Mouse (Mus musculus) megakaryocyte, embryonic 14.5 days (primary cell): Measurements from ENCODE around the gene Ybey. TPM values are rescaled to one million over a fixed set of nuclear protein-coding genes. Genes with fewer than 3 reads are reported as not detected.

Experiments
- H3K27me3 ChIP-seq: replicated peaks from 2 replicates; pipeline ENCODE3; 2012; ENCODE audit warnings: inconsistent platforms
- H3K36me3 ChIP-seq: replicated peaks from 2 replicates; pipeline ENCODE3; 2012; ENCODE audit warnings: low read length, inconsistent platforms, mixed read lengths
- H3K4me1 ChIP-seq: 2 replicates; pipeline ENCODE4 v1.6.1; 2012; ENCODE audit warnings: inconsistent platforms
- H3K4me3 ChIP-seq: replicated peaks from 2 replicates; pipeline ENCODE3; 2012; ENCODE audit warnings: moderate library complexity, mild to moderate bottlenecking, inconsistent platforms
- H3K9me3 ChIP-seq: 2 replicates; pipeline ENCODE4 v1.6.1; 2012; ENCODE audit warnings: inconsistent platforms
- FLI1 ChIP-seq: IDR thresholded peaks from 2 replicates; pipeline ENCODE4 v1.6.1; 2012; ENCODE audit warnings: low read length, inconsistent platforms, mixed read lengths
- GATA1 ChIP-seq: IDR thresholded peaks from 3 replicates; pipeline ENCODE4 v1.6.1; 2012; ENCODE audit warnings: mixed read lengths, low read length, inconsistent platforms, borderline replicate concordance
- polyA plus RNA-seq: library from polyadenylated mRNA; stranded (reverse); fragments of >175 nt; gene quantifications from 2 replicates; pipeline ENCODE4 v1.2.3, GENCODE M21; 2012; ENCODE audit warnings: low replicate concordance; ENCODE audit not compliant: insufficient read depth

Ybey gene
- polyA plus RNA-seq, result 0.74 TPM in 1 of 2 replicates, not detected in the other

DNA sequence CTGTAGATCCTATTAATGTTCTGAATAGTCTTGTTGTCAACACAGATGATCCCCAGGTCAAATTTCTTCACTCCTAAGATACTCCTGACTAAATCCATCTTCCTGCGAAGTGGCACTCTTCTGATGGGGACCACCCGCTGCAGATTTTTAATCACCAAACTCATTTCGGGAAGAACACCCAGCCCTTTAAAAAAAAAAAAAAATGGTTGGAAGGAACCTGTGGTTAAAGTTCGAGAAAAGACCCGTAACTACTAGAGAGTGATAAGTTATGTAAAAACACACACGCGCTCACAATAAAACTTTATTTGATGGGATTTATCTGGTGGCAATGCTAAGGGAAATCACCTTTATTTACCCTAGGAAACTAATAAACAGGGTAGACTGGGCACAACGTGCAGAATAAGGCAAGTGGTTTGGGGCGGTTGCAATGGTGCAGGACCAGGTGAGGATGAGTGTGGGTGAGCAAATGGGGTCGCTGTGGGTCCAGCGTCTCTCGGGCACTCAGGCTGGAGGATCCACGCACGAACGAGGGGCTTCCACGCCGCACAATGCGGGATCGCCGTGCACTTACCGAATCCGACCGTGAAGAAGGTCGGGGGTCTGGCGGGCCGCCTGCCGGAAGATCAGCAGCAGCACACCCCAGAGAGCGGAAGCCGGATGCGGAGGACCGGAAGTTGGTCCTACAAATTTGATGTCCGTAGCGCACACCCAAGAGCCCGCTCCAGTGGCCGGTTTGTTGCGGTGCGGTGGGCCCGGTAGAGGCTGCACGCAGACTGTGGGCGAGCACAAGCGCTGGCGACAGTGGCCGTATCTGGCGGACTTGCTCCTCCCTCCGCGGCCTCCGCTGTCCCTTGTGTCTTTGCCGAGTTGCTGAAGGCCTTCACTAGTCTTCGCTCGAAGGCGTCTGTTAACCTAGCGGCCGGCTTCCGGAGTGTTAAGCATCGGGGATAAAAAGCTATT lies at the start of gene Ybey, which contains the start of gene Mcm3ap:
TSS of gene Ybey (minus strand) at position 912 of the 960 bp plus-strand sequence.
TSS of gene Mcm3ap (plus strand) at position 725 of the 960 bp plus-strand sequence.
- Histone ChIP-seq H3K4me3 (peak within 1 kb of the TSS; percentile 99), H3K27me3 (no peaks in the 10 kb centered on the region), H3K9me3 (no peaks in the 10 kb centered on the region), H3K36me3 (peaks cover 62% of the 10 kb centered on the region), H3K4me1 (peaks cover 41% of the 10 kb centered on the region)
- TF ChIP-seq FLI1, result peak; percentile 94; the same call in 1 of the 2 replicates
- TF ChIP-seq GATA1, result no peak

- Histone ChIP-seq H3K36me3 (peaks cover 96% of the 10 kb centered on the region), H3K4me3 (peak overlapping the region; percentile 9), H3K9me3 (peaks cover 7% of the 10 kb centered on the region), H3K4me1 (peaks cover 12% of the 10 kb centered on the region), H3K27me3 (no peaks in the 10 kb centered on the region)
- no peak for TF ChIP-seq FLI1
- TF ChIP-seq GATA1, result no peak
Observed at GRCm38 (mm10) chr10:76512965-76513583, 44.2 kb upstream of the Ybey start.

- peaks cover 96% of the 10 kb centered on the region for H3K36me3 ChIP-seq
- H3K4me1 ChIP-seq, result peaks cover 13% of the 10 kb centered on the region
- H3K4me3 ChIP-seq, result no peak overlapping the region
- no peaks in the 10 kb centered on the region for H3K27me3 ChIP-seq
- TF ChIP-seq GATA1 (no peak), FLI1 (no peak)
- H3K9me3 ChIP-seq, result no peaks in the 10 kb centered on the region
Observed at GRCm38 (mm10) chr10:76505865-76506264, 37.0 kb upstream of the Ybey start.

- no peaks in the 10 kb centered on the region for H3K27me3 ChIP-seq
- H3K4me3 ChIP-seq, result no peak overlapping the region
- peaks cover 18% of the 10 kb centered on the region for H3K4me1 ChIP-seq
- H3K9me3 ChIP-seq, result no peaks in the 10 kb centered on the region
- TF ChIP-seq GATA1 (no peak), FLI1 (no peak)
- H3K36me3 ChIP-seq, result peaks cover 96% of the 10 kb centered on the region
Observed at GRCm38 (mm10) chr10:76504271-76504943, 35.5 kb upstream of the Ybey start.

DNA sequence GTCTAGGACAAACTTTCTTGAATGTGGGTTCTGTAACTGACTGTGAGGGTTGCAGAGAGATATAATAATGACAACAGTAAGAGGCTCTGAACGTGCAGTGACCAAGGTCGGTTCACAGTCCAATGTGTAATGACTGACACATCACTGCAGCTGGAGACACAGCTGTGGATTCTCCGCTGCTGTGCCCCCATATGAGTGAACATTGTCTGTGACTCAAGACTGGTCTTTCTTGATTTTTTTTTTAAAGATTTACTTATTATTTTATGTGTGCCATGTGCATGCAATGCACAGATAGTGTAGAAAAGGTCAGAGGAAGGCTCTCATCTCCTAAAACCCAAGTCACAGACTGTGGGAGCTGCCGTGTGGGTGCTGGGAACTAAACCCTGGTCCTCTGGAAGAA lies 28.6 kb upstream of the Ybey start:
- TF ChIP-seq GATA1, result no peak
- no peak for TF ChIP-seq FLI1
- peaks cover 96% of the 10 kb centered on the region for H3K36me3 ChIP-seq
- H3K4me3 ChIP-seq, result no peak overlapping the region
- H3K9me3 ChIP-seq, result no peaks in the 10 kb centered on the region
- no peaks in the 10 kb centered on the region for H3K27me3 ChIP-seq
- peaks cover 29% of the 10 kb centered on the region for H3K4me1 ChIP-seq

GRCm38 (mm10) chr10:76496366-76496765 lies 27.5 kb upstream of the Ybey start:
- H3K36me3 ChIP-seq, result peaks cover 93% of the 10 kb centered on the region
- peaks cover 30% of the 10 kb centered on the region for H3K4me1 ChIP-seq
- H3K4me3 ChIP-seq, result no peak overlapping the region
- no peaks in the 10 kb centered on the region for H3K9me3 ChIP-seq
- H3K27me3 ChIP-seq, result no peaks in the 10 kb centered on the region
- no peak for TF ChIP-seq FLI1
- no peak for TF ChIP-seq GATA1

- TF ChIP-seq FLI1 (no peak), GATA1 (no peak)
- peaks cover 93% of the 10 kb centered on the region for H3K36me3 ChIP-seq
- H3K9me3 ChIP-seq, result no peaks in the 10 kb centered on the region
- H3K27me3 ChIP-seq, result no peaks in the 10 kb centered on the region
- peaks cover 36% of the 10 kb centered on the region for H3K4me1 ChIP-seq
- no peak overlapping the region for H3K4me3 ChIP-seq
Observed at GRCm38 (mm10) chr10:76495501-76495900, 26.6 kb upstream of the Ybey start.

- TF ChIP-seq GATA1 (no peak), FLI1 (no peak)
- Histone ChIP-seq H3K9me3 (no peaks in the 10 kb centered on the region), H3K36me3 (peaks cover 93% of the 10 kb centered on the region), H3K4me1 (peaks cover 50% of the 10 kb centered on the region), H3K4me3 (peak overlapping the region; percentile 8), H3K27me3 (no peaks in the 10 kb centered on the region)
Observed at GRCm38 (mm10) chr10:76493527-76493926, 24.6 kb upstream of the Ybey start.

DNA sequence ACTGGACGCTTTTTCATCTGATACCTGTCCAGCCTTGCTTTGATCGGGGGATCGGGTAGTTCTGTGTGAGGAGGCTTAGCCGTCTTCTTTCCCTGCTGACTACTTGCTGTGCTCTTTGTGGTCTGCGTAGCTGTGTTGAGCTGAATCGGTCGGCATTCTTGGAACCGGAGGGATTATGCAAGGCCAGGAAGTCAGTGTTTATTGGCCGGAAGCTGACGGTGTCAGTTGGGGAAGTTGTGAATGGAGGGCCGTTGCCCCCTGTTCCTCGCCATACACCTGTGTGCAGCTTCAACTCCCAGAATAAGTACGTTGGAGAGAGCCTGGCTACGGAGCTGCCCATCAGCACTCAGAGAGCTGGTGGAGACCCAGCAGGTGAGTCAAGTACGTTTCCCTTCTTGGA lies 20.3 kb upstream of the Ybey start:
- Histone ChIP-seq H3K27me3 (no peaks in the 10 kb centered on the region), H3K4me1 (peaks cover 85% of the 10 kb centered on the region), H3K36me3 (peaks cover 88% of the 10 kb centered on the region), H3K4me3 (peak overlapping the region; percentile 1), H3K9me3 (no peaks in the 10 kb centered on the region)
- TF ChIP-seq GATA1 (no peak), FLI1 (no peak)

DNA sequence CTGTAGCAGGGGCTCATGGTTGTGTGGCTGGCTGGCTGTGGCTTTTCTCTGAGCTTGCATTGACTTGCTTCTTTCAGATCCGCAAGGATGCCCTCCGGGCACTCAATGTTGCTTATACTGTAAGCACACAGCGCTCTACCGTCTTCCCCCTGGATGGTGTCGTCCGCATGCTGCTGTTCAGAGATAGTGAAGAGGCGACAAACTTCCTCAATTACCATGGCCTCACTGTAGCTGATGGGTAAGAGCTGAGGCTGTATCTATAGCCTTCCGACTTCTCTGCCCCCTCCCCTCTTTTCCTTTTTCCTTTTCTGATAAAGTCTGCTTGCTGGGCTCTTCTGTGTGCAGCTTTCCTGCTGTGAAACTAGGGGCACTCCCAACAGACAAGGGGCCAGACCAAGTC lies 19.4 kb upstream of the Ybey start:
- Histone ChIP-seq H3K4me3 (peak overlapping the region; percentile 66), H3K4me1 (peaks cover 80% of the 10 kb centered on the region), H3K27me3 (no peaks in the 10 kb centered on the region), H3K9me3 (no peaks in the 10 kb centered on the region), H3K36me3 (peaks cover 88% of the 10 kb centered on the region)
- TF ChIP-seq FLI1, result no peak
- TF ChIP-seq GATA1, result no peak
